ENCODE assay signal across 16 mouse cellular contexts in the genomic region with DNA sequence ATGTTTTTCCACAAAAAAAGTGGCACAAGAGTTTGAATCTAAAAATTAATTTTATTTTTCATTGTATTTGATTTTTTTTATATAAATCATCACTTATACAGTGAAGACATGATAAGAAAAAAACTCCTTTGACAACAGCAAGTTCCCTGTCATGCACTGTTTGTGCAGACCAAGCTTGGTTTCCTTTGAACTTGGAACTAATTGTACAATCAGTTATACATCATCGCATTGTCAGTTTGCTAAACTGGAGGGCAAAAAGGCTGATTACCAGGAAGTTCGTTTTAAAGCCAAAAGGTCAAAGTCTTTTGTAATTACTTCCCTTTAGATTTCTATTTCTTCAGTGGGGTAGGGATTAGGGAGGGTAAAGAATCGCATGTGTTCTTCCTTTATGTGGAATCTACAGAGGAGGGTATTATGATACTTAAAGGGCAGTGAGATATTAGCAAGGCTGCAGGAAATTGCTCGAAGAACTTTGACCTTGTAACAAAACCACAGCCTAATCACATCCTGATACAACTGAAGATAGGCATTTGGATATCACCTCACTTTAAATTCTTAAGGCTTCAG. TPM values are rescaled to one million over a fixed set of nuclear protein-coding genes. Genes with fewer than 3 reads are reported as not detected.
"Had no signal": no experiment of that assay in that cellular context is flagged by ENCODE, and none has a peak within 500 bp of the region (broad histone marks: within the 10 kb centered on the region; RNA-seq: fewer than 3 reads in every experiment).

No protein-coding gene starts in this region.

- DNase-seq: kidney, postnatal 10 days; kidney, postnatal 4 days; left cerebral cortex, postnatal 4 days; lung, adult 18-20 months; lung, postnatal 4 days; thymus, adult 2 months; thymus, postnatal 25 days had no signal

- H3K4me3 ChIP-seq: layer of hippocampus, adult 2 months; limb, embryonic 13.5 days; midbrain, embryonic 12.5 days; stomach, embryonic 15.5 days had no signal

- H3K36me3 ChIP-seq: limb, embryonic 13.5 days; midbrain, embryonic 12.5 days; stomach, embryonic 15.5 days had no signal

- H3K4me1 ChIP-seq: limb, embryonic 13.5 days; stomach, embryonic 15.5 days had no signal

- H3K9me3 ChIP-seq: limb, embryonic 13.5 days; midbrain, embryonic 12.5 days; stomach, embryonic 15.5 days had no signal

- H3K9ac ChIP-seq: limb, embryonic 13.5 days; liver, embryonic 14.5 days; midbrain, embryonic 12.5 days; stomach, embryonic 15.5 days had no signal

- H3K27ac ChIP-seq: layer of hippocampus, adult 2 months; limb, embryonic 13.5 days; liver, embryonic 14.5 days; midbrain, embryonic 12.5 days; stomach, embryonic 15.5 days had no signal

- H3K4me2 ChIP-seq: limb, embryonic 13.5 days; midbrain, embryonic 12.5 days; stomach, embryonic 15.5 days had no signal

- H3K27me3 ChIP-seq: limb, embryonic 13.5 days; stomach, embryonic 15.5 days had no signal

- ATAC-seq: midbrain, embryonic 16.5 days had no signal

RNA-seq across cellular contexts. Expression of gene Slitrk6, which starts 26.5 kb away (rescaled TPM):
- total RNA-seq: liver, adult 2 months; megakaryocyte, adult 5-6 weeks had no signal
- polyA plus RNA-seq: liver, adult 2 months; testis, adult 2 months had no signal
